Mouse (Mus musculus): ENCODE data around the gene Pon3. TPM values are rescaled to one million over a fixed set of nuclear protein-coding genes. Genes with fewer than 3 reads are reported as not detected.

The Pon3 gene
- total RNA-seq, 2 experiments from 2014 or later: 2.0 to 2.5 TPM

- intact Hi-C loops (cut with DNase I): no loop called here
- Histone ChIP-seq H3K4me3 (no peak overlapping the region), H3K27ac (no peak overlapping the region)
- no peak for TF ChIP-seq CTCF (IDR thresholded peaks at IDR 0.05)
- DNase-seq (ENCODE audit: extremely low spot score in 1 of 2, low spot score in 2 of 2): no peak
These were observed 84.7 kb downstream of the Pon3 start for GRCm38 (mm10) chr6:5171418-5171817.

Other genes starting within 250 kb of the Pon3 start
- gene Pon1, start 62.3 kb downstream of the Pon3 start, total RNA-seq (2021): not detected
- gene Pon2, start 42.2 kb upstream of the Pon3 start, total RNA-seq (2021): 10 to 100 TPM; 21.0 to 21.2 TPM
- gene Asb4, start 127.1 kb upstream of the Pon3 start, total RNA-seq (2021): 1 to 10 TPM in 1 of 2 experiments, under 1 TPM in 1; 0.25 to 1.1 TPM
- 10 to 100 TPM; 11.0 to 18.8 TPM for gene Pdk4, start 240.0 kb upstream of the Pon3 start, total RNA-seq (2021)

Data from left cerebral cortex, adult 2 months (tissue).